Mouse (Mus musculus) intestine, postnatal 0 days (tissue): ENCODE data around the gene Scn11a. TPM values are rescaled to one million over a fixed set of nuclear protein-coding genes. Genes with fewer than 3 reads are reported as not detected.

Experiments used
- ATAC-seq: fragments of 200-750 bp; cut with Nextera tagmentation; 2 replicates; pipeline ENCODE4 v1.8.0; 2017; ENCODE audit warnings: mild to moderate bottlenecking, moderate TSS enrichment, moderate library complexity
- H3K27ac ChIP-seq: fragments of 300-500 bp; sonication (generic); 2 replicates; pipeline ENCODE4 v1.5.1; 2014; ENCODE audit warnings: mild to moderate bottlenecking, low read depth, low read length, moderate library complexity
- H3K27me3 ChIP-seq: fragments of 300-500 bp; sonication (generic); replicated peaks from 2 replicates; pipeline ENCODE4 v1.6.1; 2014; ENCODE audit warnings: low read length, mixed read lengths; ENCODE audit not compliant: control insufficient read depth, insufficient read depth
- H3K36me3 ChIP-seq: fragments of 300-500 bp; sonication (generic); 2 replicates; pipeline ENCODE4 v1.6.1; 2014; ENCODE audit warnings: mild to moderate bottlenecking, moderate library complexity; ENCODE audit not compliant: control insufficient read depth, insufficient read depth
- H3K4me1 ChIP-seq: fragments of 300-500 bp; sonication (generic); replicated peaks from 2 replicates; pipeline ENCODE4 v1.6.1; 2014; ENCODE audit warnings: antibody characterized with exemption, low read length, mixed read lengths; ENCODE audit not compliant: control insufficient read depth, insufficient read depth
- H3K4me2 ChIP-seq: fragments of 300-500 bp; sonication (generic); replicated peaks from 2 replicates; pipeline ENCODE4 v1.6.1; 2014; ENCODE audit warnings: low read depth, mild to moderate bottlenecking, moderate library complexity
- H3K4me3 ChIP-seq: fragments of 300-500 bp; sonication (generic); 2 replicates; pipeline ENCODE4 v1.5.1; 2014; ENCODE audit warnings: low read depth, low read length
- H3K9ac ChIP-seq: fragments of 300-500 bp; sonication (generic); 2 replicates; pipeline ENCODE4 v1.6.1; 2014; ENCODE audit warnings: mild to moderate bottlenecking, low read depth, low read length
- H3K9me3 ChIP-seq: fragments of 300-500 bp; sonication (generic); 2 replicates; pipeline ENCODE4 v1.6.1; 2016; ENCODE audit warnings: mixed run types; ENCODE audit not compliant: control insufficient read depth
- CTCF ChIP-seq: sonication (generic); IDR thresholded peaks from 2 replicates; pipeline ENCODE4 v1.5.1; 2016; ENCODE audit warnings: low read depth, mild to moderate bottlenecking, control low read depth, antibody characterized with exemption, moderate library complexity
- WGBS: fragments of 180-500 bp; shearing (Covaris S2); extraction: QIAGEN DNeasy Blood & Tissue Kit; methylation state at CpG from one replicate; pipeline ENCODE4 v1.1.7; 2014; 5-methylcytosine and 5-hydroxymethylcytosine counted together
- polyA plus RNA-seq: library from polyadenylated mRNA; unstranded; fragments of >200 nt; fragmentation: Nextera tagmentation; extraction: Ambion mirVana; gene quantifications from 2 replicates; pipeline ENCODE4 v1.2.1, GENCODE M21; 2015

Scn11a gene
- polyA plus RNA-seq, 1 experiment from 2014 or later: 0.25 TPM

- H3K36me3 ChIP-seq: no peaks in the 10 kb centered on the region
- no peak overlapping the region for H3K27ac ChIP-seq
- no peaks in the 10 kb centered on the region for H3K27me3 ChIP-seq
- WGBS: 54% methylated on average over 9 of the region's 9 CpGs
- peak; percentile 48 for TF ChIP-seq CTCF
- H3K4me3 ChIP-seq: no peak overlapping the region
- no peak overlapping the region for H3K9ac ChIP-seq
- no peak for ATAC-seq
- no peaks in the 10 kb centered on the region for H3K4me1 ChIP-seq
- no peak overlapping the region for H3K4me2 ChIP-seq
- H3K9me3 ChIP-seq: no peaks in the 10 kb centered on the region
Measured at GRCm38 (mm10) chr9:119792505-119792904, 32.8 kb downstream of the Scn11a start.

- no peaks in the 10 kb centered on the region for H3K36me3 ChIP-seq
- H3K27me3 ChIP-seq: no peaks in the 10 kb centered on the region
- ATAC-seq: no peak
- no peaks in the 10 kb centered on the region for H3K4me1 ChIP-seq
- H3K9ac ChIP-seq: no peak overlapping the region
- TF ChIP-seq CTCF: no peak
- no peak overlapping the region for H3K4me2 ChIP-seq
- no peak overlapping the region for H3K27ac ChIP-seq
- H3K9me3 ChIP-seq: no peaks in the 10 kb centered on the region
- H3K4me3 ChIP-seq: no peak overlapping the region
- 79% methylated on average over 3 of the region's 3 CpGs for WGBS
Measured at GRCm38 (mm10) chr9:119780901-119781300, 44.4 kb downstream of the Scn11a start.

GRCm38 (mm10) chr9:119776661-119777060, 48.6 kb downstream of the Scn11a start:
- 75% methylated on average over 7 of the region's 7 CpGs for WGBS
- no peaks in the 10 kb centered on the region for H3K36me3 ChIP-seq
- no peak overlapping the region for H3K4me3 ChIP-seq
- no peak overlapping the region for H3K27ac ChIP-seq
- TF ChIP-seq CTCF: no peak
- no peak overlapping the region for H3K4me2 ChIP-seq
- H3K9me3 ChIP-seq: no peaks in the 10 kb centered on the region
- H3K27me3 ChIP-seq: no peaks in the 10 kb centered on the region
- H3K4me1 ChIP-seq: no peaks in the 10 kb centered on the region
- H3K9ac ChIP-seq: no peak overlapping the region
- no peak for ATAC-seq

GRCm38 (mm10) chr9:119768585-119768984, 56.7 kb downstream of the Scn11a start:
- Histone ChIP-seq H3K9ac (no peak overlapping the region), H3K27ac (no peak overlapping the region), H3K4me2 (no peak overlapping the region), H3K27me3 (no peaks in the 10 kb centered on the region), H3K9me3 (no peaks in the 10 kb centered on the region), H3K36me3 (no peaks in the 10 kb centered on the region), H3K4me1 (no peaks in the 10 kb centered on the region), H3K4me3 (no peak overlapping the region)
- WGBS: 32% methylated on average over 7 of the region's 7 CpGs
- TF ChIP-seq CTCF: peak; percentile 61
- ATAC-seq: no peak

GRCm38 (mm10) chr9:119760226-119760625, 65.0 kb downstream of the Scn11a start:
- 91% methylated on average over 3 of the region's 3 CpGs for WGBS
- no peak for TF ChIP-seq CTCF
- Histone ChIP-seq H3K9ac (no peak overlapping the region), H3K4me2 (no peak overlapping the region), H3K4me3 (no peak overlapping the region), H3K27me3 (no peaks in the 10 kb centered on the region), H3K36me3 (no peaks in the 10 kb centered on the region), H3K9me3 (no peaks in the 10 kb centered on the region), H3K27ac (no peak overlapping the region), H3K4me1 (no peaks in the 10 kb centered on the region)
- ATAC-seq: no peak

GRCm38 (mm10) chr9:119759457-119759856, 65.8 kb downstream of the Scn11a start:
- H3K27me3 ChIP-seq: no peaks in the 10 kb centered on the region
- no peaks in the 10 kb centered on the region for H3K4me1 ChIP-seq
- no peaks in the 10 kb centered on the region for H3K9me3 ChIP-seq
- no peak for TF ChIP-seq CTCF
- 86% methylated on average over 1 of the region's 1 CpGs for WGBS
- no peak overlapping the region for H3K9ac ChIP-seq
- no peak for ATAC-seq
- H3K4me3 ChIP-seq: no peak overlapping the region
- H3K27ac ChIP-seq: no peak overlapping the region
- H3K36me3 ChIP-seq: no peaks in the 10 kb centered on the region
- H3K4me2 ChIP-seq: no peak overlapping the region

GRCm38 (mm10) chr9:119751507-119751906, 73.7 kb downstream of the Scn11a start:
- Histone ChIP-seq H3K9ac (no peak overlapping the region), H3K9me3 (no peaks in the 10 kb centered on the region), H3K27ac (no peak overlapping the region), H3K4me1 (no peaks in the 10 kb centered on the region), H3K4me3 (no peak overlapping the region), H3K27me3 (no peaks in the 10 kb centered on the region), H3K36me3 (no peaks in the 10 kb centered on the region), H3K4me2 (no peak overlapping the region)
- no peak for ATAC-seq
- TF ChIP-seq CTCF: peak; percentile 63
- 9% methylated on average over 5 of the region's 5 CpGs for WGBS
